Mouse (Mus musculus): Measurements from ENCODE around the gene H2-Q7.

GRCm38 (mm10) chr17:35490320-35490719 is 51.4 kb downstream of the H2-Q7 start:
- TF ChIP-seq TAL1 (IDR thresholded peaks at IDR 0.05; ENCODE audit: low read length) (no peak), GATA1 (IDR thresholded peaks at IDR 0.05; ENCODE audit: low read length) (no peak)
